Comparison of ENCODE assay signal across 8 mouse cellular contexts in genomic region chr9:57659774-57660173, GRCm38 (mm10). TPM values are rescaled to one million over a fixed set of nuclear protein-coding genes. Genes with fewer than 3 reads are reported as not detected.
DNase-seq lines count a peak whose midpoint lies in the region; ATAC-seq lines count a peak whose summit lies in the region.

No protein-coding gene starts in this region.

- H3K4me3 ChIP-seq in midbrain, embryonic 10.5 days = no peak overlapping the region
- H3K4me3 ChIP-seq in midbrain, embryonic 15.5 days = no peak overlapping the region
- no peak overlapping the region for H3K4me3 ChIP-seq in forebrain, embryonic 16.5 days (replicated peaks; ENCODE audit: low read length)
- no peak overlapping the region for H3K4me3 ChIP-seq in hindbrain, embryonic 16.5 days (ENCODE audit: low read length)

- no peaks in the 10 kb centered on the region for H3K36me3 ChIP-seq in midbrain, embryonic 10.5 days
- no peaks in the 10 kb centered on the region for H3K36me3 ChIP-seq in midbrain, embryonic 15.5 days (replicated peaks)
- no peaks in the 10 kb centered on the region for H3K36me3 ChIP-seq in forebrain, embryonic 16.5 days (ENCODE audit: control insufficient read depth, insufficient read depth)
- H3K36me3 ChIP-seq in hindbrain, embryonic 16.5 days (ENCODE audit: control insufficient read depth, insufficient read depth, low read length) = no peaks in the 10 kb centered on the region

- no peak overlapping the region for H3K27ac ChIP-seq in midbrain, embryonic 10.5 days (replicated peaks)
- no peak overlapping the region for H3K27ac ChIP-seq in midbrain, embryonic 15.5 days
- H3K27ac ChIP-seq in forebrain, embryonic 16.5 days (ENCODE audit: low read length) = no peak overlapping the region
- no peak overlapping the region for H3K27ac ChIP-seq in hindbrain, embryonic 16.5 days (ENCODE audit: low read depth, low read length)

- ATAC-seq in midbrain, embryonic 15.5 days (replicated peaks) = no peak
- ATAC-seq in cerebellum, adult (ENCODE audit: insufficient number of reproducible peaks, low FRiP score, low TSS enrichment) = peak; percentile 73
- peak; percentile 74 for ATAC-seq in forebrain, embryonic 16.5 days
- ATAC-seq in hindbrain, embryonic 16.5 days = peak; percentile 68; the same call in 1 of the 2 replicates

- H3K9me3 ChIP-seq in midbrain, embryonic 10.5 days (replicated peaks) = no peaks in the 10 kb centered on the region
- H3K9me3 ChIP-seq in midbrain, embryonic 15.5 days = no peaks in the 10 kb centered on the region
- H3K9me3 ChIP-seq in forebrain, embryonic 16.5 days (ENCODE audit: control insufficient read depth, low read length) = no peaks in the 10 kb centered on the region
- no peaks in the 10 kb centered on the region for H3K9me3 ChIP-seq in hindbrain, embryonic 16.5 days (ENCODE audit: control insufficient read depth, low read length)

- peak; percentile 58 for DNase-seq in midbrain, embryonic 10.5 days (ENCODE audit: low spot score)
- peak; percentile 69 to 78 for DNase-seq in layer of hippocampus, postnatal 36 days
- DNase-seq in lung, postnatal 4 days = peak; percentile 72 to 84
- peak; percentile 64 to 83 for DNase-seq in spleen, postnatal 10 days (ENCODE audit: low spot score in 2 of 2)

- WGBS in midbrain, embryonic 10.5 days = 25% methylated on average over 4 of the region's 4 CpGs
- 23% methylated on average over 4 of the region's 4 CpGs for WGBS in midbrain, embryonic 15.5 days
- 27% methylated on average over 4 of the region's 4 CpGs for WGBS in forebrain, embryonic 16.5 days
- 24% methylated on average over 4 of the region's 4 CpGs for WGBS in hindbrain, embryonic 16.5 days

- H3K4me1 ChIP-seq in midbrain, embryonic 10.5 days = peaks cover 4% of the 10 kb centered on the region
- H3K4me1 ChIP-seq in midbrain, embryonic 15.5 days = peaks cover 7% of the 10 kb centered on the region
- H3K4me1 ChIP-seq in forebrain, embryonic 16.5 days (replicated peaks; ENCODE audit: control insufficient read depth, insufficient read depth, low read length) = peaks cover 4% of the 10 kb centered on the region
- peaks cover 4% of the 10 kb centered on the region; the same call in 1 of the 2 replicates for H3K4me1 ChIP-seq in hindbrain, embryonic 16.5 days (ENCODE audit: control insufficient read depth, insufficient read depth, low read depth, low read length)

- no peak overlapping the region for H3K9ac ChIP-seq in midbrain, embryonic 15.5 days
- H3K9ac ChIP-seq in forebrain, embryonic 16.5 days (replicated peaks; ENCODE audit: low read depth, low read length) = no peak overlapping the region
- H3K9ac ChIP-seq in hindbrain, embryonic 16.5 days (ENCODE audit: low read depth, low read length) = no peak overlapping the region

- no peak overlapping the region for H3K4me2 ChIP-seq in midbrain, embryonic 15.5 days
- H3K4me2 ChIP-seq in forebrain, embryonic 16.5 days (ENCODE audit: low read length) = no peak overlapping the region
- no peak overlapping the region for H3K4me2 ChIP-seq in hindbrain, embryonic 16.5 days (ENCODE audit: low read length)

- peaks cover 5% of the 10 kb centered on the region for H3K27me3 ChIP-seq in midbrain, embryonic 10.5 days (ENCODE audit: low read depth, poor library complexity, severe bottlenecking)
- H3K27me3 ChIP-seq in midbrain, embryonic 15.5 days (replicated peaks) = 0 out of 2 replicates have a peak, but pooled peaks cover 2% of the 10 kb centered on the region
- H3K27me3 ChIP-seq in forebrain, embryonic 16.5 days (replicated peaks; ENCODE audit: control insufficient read depth, insufficient read depth, low read length) = no peaks in the 10 kb centered on the region
- no peaks in the 10 kb centered on the region for H3K27me3 ChIP-seq in hindbrain, embryonic 16.5 days (replicated peaks; ENCODE audit: control insufficient read depth, insufficient read depth, low read length)

RNA-seq across cellular contexts. Expression of gene Csk, which starts 6.3 kb away (rescaled TPM):
- polyA plus RNA-seq in midbrain, embryonic 10.5 days (2016; fragmentation: Nextera tagmentation; extraction: Ambion mirVana) = 38.9 and 41.5 TPM in 2 replicates
- polyA plus RNA-seq in midbrain, embryonic 15.5 days (2015; fragmentation: Nextera tagmentation; extraction: Ambion mirVana) = 36.8 and 39.9 TPM in 2 replicates
- 38.5 and 39.6 TPM in 2 replicates for polyA plus RNA-seq in forebrain, embryonic 16.5 days (2015; fragmentation: Nextera tagmentation; extraction: Ambion mirVana)
- 49.0 and 58.4 TPM in 2 replicates for polyA plus RNA-seq in hindbrain, embryonic 16.5 days (2015; fragmentation: Nextera tagmentation; extraction: Ambion mirVana)
- total RNA-seq in layer of hippocampus, postnatal 36 days (2021) = 10 to 100 TPM; 35.2 to 41.8 TPM

RNA-seq across cellular contexts. Expression of gene Cyp1a2, which starts 23.7 kb away (rescaled TPM):
- polyA plus RNA-seq in midbrain, embryonic 10.5 days (2016; fragmentation: Nextera tagmentation; extraction: Ambion mirVana) = not detected in 2 replicates
- not detected in 2 replicates for polyA plus RNA-seq in midbrain, embryonic 15.5 days (2015; fragmentation: Nextera tagmentation; extraction: Ambion mirVana)
- polyA plus RNA-seq in forebrain, embryonic 16.5 days (2015; fragmentation: Nextera tagmentation; extraction: Ambion mirVana) = not detected in 2 replicates
- polyA plus RNA-seq in hindbrain, embryonic 16.5 days (2015; fragmentation: Nextera tagmentation; extraction: Ambion mirVana) = not detected in 2 replicates
- total RNA-seq in layer of hippocampus, postnatal 36 days (2021) = not detected

RNA-seq across cellular contexts. Expression of gene Cyp1a1, which starts 28.0 kb away (rescaled TPM):
- polyA plus RNA-seq in midbrain, embryonic 10.5 days (2016; fragmentation: Nextera tagmentation; extraction: Ambion mirVana) = 0.04 TPM in 1 of 2 replicates, not detected in the other
- polyA plus RNA-seq in midbrain, embryonic 15.5 days (2015; fragmentation: Nextera tagmentation; extraction: Ambion mirVana) = 0.17 TPM in 1 of 2 replicates, not detected in the other
- polyA plus RNA-seq in forebrain, embryonic 16.5 days (2015; fragmentation: Nextera tagmentation; extraction: Ambion mirVana) = 0.12 and 0.18 TPM in 2 replicates
- polyA plus RNA-seq in hindbrain, embryonic 16.5 days (2015; fragmentation: Nextera tagmentation; extraction: Ambion mirVana) = 0.13 and 0.26 TPM in 2 replicates
- total RNA-seq in layer of hippocampus, postnatal 36 days (2021) = under 1 TPM; 0.12 to 0.15 TPM

RNA-seq across cellular contexts. Expression of gene Lman1l, which starts 39.2 kb away (rescaled TPM):
- 0.10 TPM in 1 of 2 replicates, not detected in the other for polyA plus RNA-seq in midbrain, embryonic 10.5 days (2016; fragmentation: Nextera tagmentation; extraction: Ambion mirVana)
- not detected in 2 replicates for polyA plus RNA-seq in midbrain, embryonic 15.5 days (2015; fragmentation: Nextera tagmentation; extraction: Ambion mirVana)
- not detected in 2 replicates for polyA plus RNA-seq in forebrain, embryonic 16.5 days (2015; fragmentation: Nextera tagmentation; extraction: Ambion mirVana)
- not detected in 2 replicates for polyA plus RNA-seq in hindbrain, embryonic 16.5 days (2015; fragmentation: Nextera tagmentation; extraction: Ambion mirVana)
- not detected for total RNA-seq in layer of hippocampus, postnatal 36 days (2021)

RNA-seq across cellular contexts. Expression of gene Edc3, which starts 48.6 kb away (rescaled TPM):
- polyA plus RNA-seq in midbrain, embryonic 10.5 days (2016; fragmentation: Nextera tagmentation; extraction: Ambion mirVana) = 42.8 and 46.6 TPM in 2 replicates
- 35.7 and 36.8 TPM in 2 replicates for polyA plus RNA-seq in midbrain, embryonic 15.5 days (2015; fragmentation: Nextera tagmentation; extraction: Ambion mirVana)
- 37.0 and 39.2 TPM in 2 replicates for polyA plus RNA-seq in forebrain, embryonic 16.5 days (2015; fragmentation: Nextera tagmentation; extraction: Ambion mirVana)
- polyA plus RNA-seq in hindbrain, embryonic 16.5 days (2015; fragmentation: Nextera tagmentation; extraction: Ambion mirVana) = 29.7 and 31.9 TPM in 2 replicates
- 10 to 100 TPM; 15.5 to 15.6 TPM for total RNA-seq in layer of hippocampus, postnatal 36 days (2021)
